Mouse (Mus musculus) liver, embryonic 16.5 days (tissue): ENCODE measurements around the gene Ube3b. TPM values are rescaled to one million over a fixed set of nuclear protein-coding genes. Genes with fewer than 3 reads are reported as not detected.

ENCODE experiments used
- ATAC-seq: fragments of 200-750 bp; cut with Nextera tagmentation; 2 replicates; pipeline ENCODE4 v1.8.0; 2017; ENCODE audit warnings: low read depth, mild to moderate bottlenecking, moderate number of reproducible peaks, moderate library complexity
- H3K27ac ChIP-seq: fragments of 300-500 bp; sonication (generic); 2 replicates; pipeline ENCODE4 v1.5.1; 2014; ENCODE audit warnings: mild to moderate bottlenecking, low read length
- H3K27me3 ChIP-seq: fragments of 300-500 bp; sonication (generic); 2 replicates; pipeline ENCODE4 v1.6.1; 2014; ENCODE audit warnings: low read depth, low read length, mixed read lengths; ENCODE audit not compliant: control insufficient read depth, insufficient read depth
- H3K36me3 ChIP-seq: fragments of 300-500 bp; sonication (generic); 2 replicates; pipeline ENCODE4 v1.6.1; 2014; ENCODE audit warnings: mild to moderate bottlenecking; ENCODE audit not compliant: control insufficient read depth, insufficient read depth
- H3K4me1 ChIP-seq: fragments of 300-500 bp; sonication (generic); 2 replicates; pipeline ENCODE4 v1.6.1; 2014; ENCODE audit warnings: low read depth, low read length, mixed read lengths; ENCODE audit not compliant: control insufficient read depth
- H3K4me2 ChIP-seq: fragments of 300-500 bp; sonication (generic); 2 replicates; pipeline ENCODE4 v1.6.1; 2014; ENCODE audit warnings: low read depth, low read length, mixed read lengths
- H3K4me3 ChIP-seq: fragments of 300-500 bp; sonication (generic); 2 replicates; pipeline ENCODE4 v1.5.1; 2014; ENCODE audit warnings: low read depth, mild to moderate bottlenecking, low read length
- H3K9ac ChIP-seq: fragments of 300-500 bp; sonication (generic); 2 replicates; pipeline ENCODE4 v1.6.1; 2014; ENCODE audit warnings: low read depth, low read length
- H3K9me3 ChIP-seq: fragments of 300-500 bp; sonication (generic); replicated peaks from 2 replicates; pipeline ENCODE4 v1.6.1; 2016; ENCODE audit warnings: low read length; ENCODE audit not compliant: control insufficient read depth
- WGBS: fragments of 180-500 bp; shearing (Covaris S2); extraction: QIAGEN DNeasy Blood & Tissue Kit; methylation state at CpG from one replicate; pipeline ENCODE4 v1.1.7; 2014; ENCODE audit not compliant: insufficient replicate concordance; 5-methylcytosine and 5-hydroxymethylcytosine counted together
- polyA plus RNA-seq: library from polyadenylated mRNA; unstranded; fragments of >200 nt; fragmentation: Nextera tagmentation; extraction: Ambion mirVana; gene quantifications from 2 replicates; pipeline ENCODE4 v1.2.1, GENCODE M21; 2015

The Ube3b gene
- polyA plus RNA-seq, 1 experiment from 2014 or later: 21.2 TPM

GRCm38 (mm10) chr5:114461238-114461637, 80.8 kb downstream of the Ube3b start:
- H3K4me3 ChIP-seq: no peak overlapping the region
- H3K4me2 ChIP-seq: no peak overlapping the region
- H3K27ac ChIP-seq: no peak overlapping the region
- no peaks in the 10 kb centered on the region for H3K27me3 ChIP-seq
- ATAC-seq: peak; percentile 57; the same call in 1 of the 2 replicates
- H3K36me3 ChIP-seq: no peaks in the 10 kb centered on the region
- no peaks in the 10 kb centered on the region for H3K9me3 ChIP-seq
- no peaks in the 10 kb centered on the region for H3K4me1 ChIP-seq
- 3% methylated on average over 7 of the region's 7 CpGs for WGBS
- H3K9ac ChIP-seq: no peak overlapping the region

- H3K4me3 ChIP-seq: no peak overlapping the region
- WGBS: 68% methylated on average over 24 of the region's 24 CpGs
- H3K36me3 ChIP-seq: no peaks in the 10 kb centered on the region
- H3K9ac ChIP-seq: no peak overlapping the region
- no peak overlapping the region for H3K4me2 ChIP-seq
- no peak for ATAC-seq
- H3K9me3 ChIP-seq: no peaks in the 10 kb centered on the region
- no peak overlapping the region for H3K27ac ChIP-seq
- H3K4me1 ChIP-seq: no peaks in the 10 kb centered on the region
- H3K27me3 ChIP-seq: no peaks in the 10 kb centered on the region
Observed at GRCm38 (mm10) chr5:114462067-114463040, 81.9 kb downstream of the Ube3b start.

- no peaks in the 10 kb centered on the region for H3K9me3 ChIP-seq
- no peaks in the 10 kb centered on the region for H3K36me3 ChIP-seq
- no peak overlapping the region for H3K27ac ChIP-seq
- H3K4me1 ChIP-seq: no peaks in the 10 kb centered on the region
- no peak for ATAC-seq
- H3K27me3 ChIP-seq: no peaks in the 10 kb centered on the region
- H3K9ac ChIP-seq: no peak overlapping the region
- no peak overlapping the region for H3K4me2 ChIP-seq
- H3K4me3 ChIP-seq: no peak overlapping the region
- 59% methylated on average over 2 of the region's 2 CpGs for WGBS
Observed at GRCm38 (mm10) chr5:114464561-114464960, 84.2 kb downstream of the Ube3b start.

- H3K27ac ChIP-seq: no peak overlapping the region
- H3K27me3 ChIP-seq: no peaks in the 10 kb centered on the region
- H3K9ac ChIP-seq: no peak overlapping the region
- ATAC-seq: no peak
- no peaks in the 10 kb centered on the region for H3K4me1 ChIP-seq
- 75% methylated on average over 7 of the region's 7 CpGs for WGBS
- no peak overlapping the region for H3K4me3 ChIP-seq
- H3K4me2 ChIP-seq: no peak overlapping the region
- H3K36me3 ChIP-seq: no peaks in the 10 kb centered on the region
- no peaks in the 10 kb centered on the region for H3K9me3 ChIP-seq
Observed at GRCm38 (mm10) chr5:114465641-114466040, 85.2 kb downstream of the Ube3b start.

GRCm38 (mm10) chr5:114467019-114467418, 86.6 kb downstream of the Ube3b start:
- Histone ChIP-seq H3K36me3 (no peaks in the 10 kb centered on the region), H3K4me3 (no peak overlapping the region), H3K9ac (no peak overlapping the region), H3K4me2 (peak overlapping the region; percentile 49), H3K27ac (no peak overlapping the region), H3K4me1 (no peaks in the 10 kb centered on the region), H3K27me3 (no peaks in the 10 kb centered on the region), H3K9me3 (no peaks in the 10 kb centered on the region)
- ATAC-seq: no peak
- WGBS: 5% methylated on average over 11 of the region's 11 CpGs

- Histone ChIP-seq H3K27me3 (no peaks in the 10 kb centered on the region), H3K4me1 (no peaks in the 10 kb centered on the region), H3K9ac (no peak overlapping the region), H3K4me2 (peak overlapping the region; percentile 49), H3K9me3 (no peaks in the 10 kb centered on the region), H3K4me3 (no peak overlapping the region), H3K36me3 (no peaks in the 10 kb centered on the region), H3K27ac (no peak overlapping the region)
- WGBS: 7% methylated on average over 11 of the region's 13 CpGs
- no peak for ATAC-seq
Observed at GRCm38 (mm10) chr5:114467430-114467829, 87.0 kb downstream of the Ube3b start.

GRCm38 (mm10) chr5:114468007-114468406, 87.6 kb downstream of the Ube3b start:
- Histone ChIP-seq H3K36me3 (no peaks in the 10 kb centered on the region), H3K4me3 (no peak overlapping the region), H3K9me3 (no peaks in the 10 kb centered on the region), H3K27ac (no peak overlapping the region), H3K9ac (no peak overlapping the region), H3K4me2 (no peak overlapping the region), H3K4me1 (no peaks in the 10 kb centered on the region), H3K27me3 (no peaks in the 10 kb centered on the region)
- WGBS: 51% methylated on average over 4 of the region's 4 CpGs
- no peak for ATAC-seq

GRCm38 (mm10) chr5:114470359-114470758, 90.0 kb downstream of the Ube3b start:
- 36% methylated on average over 3 of the region's 3 CpGs for WGBS
- H3K36me3 ChIP-seq: no peaks in the 10 kb centered on the region
- H3K4me1 ChIP-seq: no peaks in the 10 kb centered on the region
- no peak overlapping the region for H3K27ac ChIP-seq
- H3K4me2 ChIP-seq: no peak overlapping the region
- H3K27me3 ChIP-seq: no peaks in the 10 kb centered on the region
- no peak overlapping the region for H3K4me3 ChIP-seq
- no peak overlapping the region for H3K9ac ChIP-seq
- no peak for ATAC-seq
- H3K9me3 ChIP-seq: no peaks in the 10 kb centered on the region
